Mouse (Mus musculus) embryo, embryonic 11 days (tissue): ENCODE data around the gene Mast1.

Experiments
- DNase-seq: peaks from one replicate; pipeline ENCODE4 v3.0.0-alpha.2; 2015

Mast1 gene

GRCm38 (mm10) chr8:84973079-84973478, 35.9 kb upstream of the Mast1 start:
- no peak for DNase-seq

DNA sequence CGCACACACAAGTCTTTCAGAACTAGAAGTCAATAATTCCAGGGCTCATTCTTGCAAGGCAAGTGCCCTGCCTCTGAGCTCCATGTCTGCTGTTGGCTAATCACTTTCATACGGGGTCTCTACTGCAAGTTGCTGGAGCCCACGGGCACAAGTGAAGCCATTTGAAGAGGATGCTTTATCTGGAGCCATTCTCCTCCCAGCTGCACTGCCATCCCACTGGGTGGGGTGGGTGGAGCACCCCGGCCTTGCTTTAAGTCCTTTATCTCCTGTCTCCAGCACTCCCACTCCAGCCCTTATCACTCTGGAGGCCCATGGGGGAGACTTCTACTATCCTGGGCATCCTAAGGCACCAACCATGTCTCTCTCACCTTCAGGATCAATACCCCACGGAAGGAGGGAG, 33.8 kb upstream of the Mast1 start:
- no peak for DNase-seq

- no peak for DNase-seq
These were observed 33.1 kb upstream of the Mast1 start for GRCm38 (mm10) chr8:84970135-84970790.

GRCm38 (mm10) chr8:84969241-84970134, 32.3 kb upstream of the Mast1 start, which contains the start of the genes Gm49661, Prdx2 and Rnaseh2a:
Gm49661 (minus strand) TSS chr8:84969433.
Prdx2 (plus strand) TSS chr8:84969587.
Rnaseh2a (minus strand) TSS chr8:84969767.
- DNase-seq: peak; percentile 89

DNA sequence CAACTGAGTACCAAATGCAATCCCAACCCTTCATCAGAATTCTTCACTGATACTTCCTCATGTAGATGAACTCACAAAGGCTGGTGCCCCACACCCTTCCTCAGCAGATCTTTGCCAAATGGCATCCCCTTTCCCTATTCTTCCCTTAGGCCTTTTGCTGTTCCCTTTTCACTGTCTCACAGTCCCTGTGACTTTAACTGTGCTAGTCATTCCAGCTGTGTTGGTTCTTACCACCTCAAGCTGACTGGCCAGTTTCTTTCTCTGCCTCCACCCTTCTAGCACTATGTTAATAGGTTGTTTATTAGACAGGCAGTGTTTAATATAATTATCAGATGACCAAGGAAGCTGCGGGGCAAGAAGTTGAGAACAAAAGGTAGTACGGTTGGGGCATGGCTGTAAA, 31.5 kb upstream of the Mast1 start:
- DNase-seq: no peak

GRCm38 (mm10) chr8:84967532-84968304, 30.6 kb upstream of the Mast1 start:
- DNase-seq: no peak

GRCm38 (mm10) chr8:84966603-84967002, 29.4 kb upstream of the Mast1 start:
- DNase-seq: no peak

- DNase-seq: peak; percentile 98
These were observed 28.7 kb upstream of the Mast1 start for GRCm38 (mm10) chr8:84965731-84966291.

DNA sequence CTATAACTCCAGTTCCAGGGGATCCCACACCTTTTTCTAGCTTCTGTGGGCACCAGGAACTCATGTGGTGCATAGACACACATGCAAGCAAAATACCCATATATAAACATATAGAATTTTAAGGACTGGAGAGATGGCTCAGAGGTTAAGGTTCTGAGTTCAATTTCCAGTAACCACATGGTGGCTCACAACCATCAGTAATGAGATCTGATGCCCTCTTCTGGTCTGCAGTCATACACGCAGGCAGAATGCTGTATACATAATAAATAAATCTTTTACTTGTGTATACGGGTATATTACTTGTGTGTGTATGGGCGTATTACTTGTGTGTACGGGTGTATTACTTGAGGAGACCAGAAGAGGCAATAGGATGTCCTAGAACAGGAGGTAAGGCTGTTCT, 26.8 kb upstream of the Mast1 start:
- DNase-seq: no peak

GRCm38 (mm10) chr8:84959811-84960210, 22.7 kb upstream of the Mast1 start:
- DNase-seq: no peak

DNA sequence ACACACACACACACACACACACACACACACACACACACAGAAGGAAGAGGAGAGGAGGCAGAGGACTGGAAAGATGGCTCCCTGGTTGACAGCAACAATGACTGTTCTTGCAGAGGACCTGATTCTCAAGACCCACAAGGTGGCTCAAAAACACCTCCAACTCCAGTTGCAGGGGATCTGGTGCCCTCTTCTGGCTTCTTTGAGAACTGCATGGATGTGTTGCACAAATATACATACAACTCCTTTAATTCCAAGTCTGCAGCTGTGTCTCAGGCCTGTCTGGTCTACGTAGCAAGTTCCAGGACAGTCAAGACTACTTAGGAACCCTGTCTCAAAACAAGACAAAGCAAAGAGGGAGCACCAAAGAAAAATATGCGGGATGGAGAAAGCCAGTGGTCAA, 19.6 kb upstream of the Mast1 start:
- DNase-seq: peak; percentile 75

GRCm38 (mm10) chr8:84952612-84953255, 15.6 kb upstream of the Mast1 start:
- DNase-seq: no peak

DNA sequence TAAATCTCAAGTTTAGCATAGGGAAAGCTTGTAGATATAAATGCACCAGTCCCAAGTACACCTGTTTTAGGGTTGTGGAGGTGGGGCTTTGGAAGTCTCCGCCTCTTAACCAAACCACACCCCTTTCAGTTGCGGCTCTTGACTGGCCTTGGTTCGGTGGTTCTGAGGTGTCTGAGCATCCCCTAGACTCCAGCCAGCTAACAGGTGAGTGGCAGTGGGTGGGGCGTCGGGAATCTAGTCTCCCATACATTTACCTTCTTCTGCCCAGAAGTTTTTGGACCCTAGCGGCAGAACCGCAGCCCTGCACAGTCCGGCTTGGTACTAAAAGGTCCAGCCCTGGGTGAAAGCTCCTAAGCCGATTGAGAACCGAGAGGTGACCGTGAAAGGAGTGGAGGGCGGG, 12.6 kb upstream of the Mast1 start:
- no peak for DNase-seq

DNA sequence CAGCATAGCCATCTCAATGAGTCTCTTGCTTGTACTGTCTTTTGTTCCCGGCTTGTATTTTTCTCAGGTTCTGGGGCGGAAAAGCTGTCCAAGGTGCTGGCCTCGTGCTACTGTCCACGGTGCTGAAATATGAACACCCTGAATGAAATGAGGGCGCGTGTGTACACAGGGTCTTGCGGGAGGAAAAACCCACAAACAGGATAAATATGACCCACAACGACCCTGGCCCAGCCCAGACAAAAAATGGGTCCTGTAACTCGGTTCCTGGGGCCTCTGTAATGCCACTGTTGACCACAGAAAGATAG, 10.0 kb upstream of the Mast1 start:
- DNase-seq: peak; percentile 72

DNA sequence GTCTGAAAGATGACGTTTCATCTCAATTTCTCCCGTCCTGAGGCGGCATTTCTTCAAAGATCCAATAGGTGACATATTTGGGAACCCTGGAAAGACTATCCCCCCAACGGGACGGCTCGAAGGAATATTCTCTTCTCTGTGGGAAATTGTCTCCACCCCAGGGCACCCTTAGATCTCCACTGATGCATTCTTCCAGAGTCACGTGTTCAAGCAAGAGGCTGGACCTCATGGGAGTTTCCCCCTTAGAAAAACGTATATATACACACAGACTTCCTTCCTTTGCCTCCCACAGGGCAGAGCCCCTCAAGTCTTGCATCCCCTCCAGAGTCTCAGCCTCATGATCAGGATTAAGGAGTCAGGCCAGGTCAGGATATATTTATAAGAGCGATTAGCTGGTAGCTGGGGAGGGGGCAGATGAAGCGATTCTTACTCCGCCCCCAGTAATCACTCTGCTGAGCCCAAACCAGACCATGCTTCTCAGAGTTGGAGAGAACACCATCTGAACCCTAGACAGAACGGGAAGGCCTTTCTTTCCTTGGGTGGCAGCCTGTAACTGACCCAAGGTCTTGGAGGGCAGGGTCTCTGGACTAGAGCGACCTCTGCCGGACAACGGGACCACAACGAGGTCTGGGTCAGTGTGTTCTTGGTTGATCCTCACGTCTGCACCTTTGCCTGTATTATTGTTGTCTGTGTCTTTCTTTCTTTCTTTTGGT, 9.5 kb upstream of the Mast1 start, which contains the start of gene Rtbdn:
Gene Rtbdn (plus strand): TSS at position 464 of the 713 bp plus-strand sequence.
- DNase-seq: no peak

GRCm38 (mm10) chr8:84945633-84946527, 8.7 kb upstream of the Mast1 start:
- DNase-seq: peak; percentile 71

DNA sequence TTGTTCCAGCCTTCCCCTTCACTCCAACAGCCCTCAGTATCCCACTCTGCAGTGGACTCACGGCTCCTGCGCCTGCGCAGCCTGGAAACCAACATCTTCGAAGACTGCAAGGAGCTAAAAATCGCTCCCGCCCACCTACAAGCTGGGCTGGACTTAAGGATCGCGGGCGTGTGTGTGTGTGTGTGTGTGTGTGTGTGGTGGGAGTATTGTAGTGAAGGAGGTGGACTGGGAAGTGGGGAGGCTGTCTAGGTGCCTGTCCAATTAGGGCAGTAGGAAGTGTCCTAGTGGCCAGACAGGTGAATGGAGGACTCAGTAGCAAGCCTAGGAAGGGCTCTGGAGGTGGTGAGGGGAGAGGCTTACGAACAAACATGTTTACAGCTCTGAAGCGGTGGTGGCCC, 8.1 kb upstream of the Mast1 start:
- DNase-seq: peak; percentile 38

DNA sequence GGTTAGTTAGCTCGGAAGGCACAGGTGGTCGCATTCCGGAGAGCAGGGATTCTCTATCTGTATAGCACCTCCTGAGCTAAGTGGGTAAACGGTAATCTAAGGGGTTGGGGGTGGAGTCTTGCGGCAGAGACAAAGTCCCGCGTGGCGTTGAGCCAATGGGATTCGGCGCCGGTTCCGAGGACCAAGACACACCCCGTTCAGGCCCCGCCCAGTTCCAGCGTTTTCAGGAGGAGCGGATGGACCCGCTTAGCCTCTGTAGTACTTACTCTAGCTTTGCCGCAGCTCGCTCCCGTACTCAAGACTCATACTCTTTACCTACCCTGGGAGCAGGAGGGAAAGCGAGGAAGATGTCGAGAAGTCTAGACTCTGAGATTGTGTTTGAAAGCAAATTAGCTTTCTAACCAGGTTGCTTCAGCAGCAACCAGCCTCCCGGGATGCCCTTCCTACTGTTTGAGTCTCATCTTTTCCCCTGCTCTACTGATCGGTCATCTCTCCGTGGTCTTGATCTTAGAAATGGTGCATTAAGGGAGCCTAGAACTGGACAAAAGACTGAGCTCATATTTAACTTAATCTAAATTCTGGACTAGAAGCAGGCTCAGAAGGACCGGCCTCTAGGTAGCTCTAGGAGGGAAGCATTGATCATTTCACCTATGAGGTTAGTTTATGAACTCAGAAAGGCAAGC, 7.5 kb upstream of the Mast1 start:
- peak; percentile 83 for DNase-seq

- DNase-seq: peak; percentile 27
These were observed 6.5 kb upstream of the Mast1 start for GRCm38 (mm10) chr8:84943699-84944098.
